Mouse (Mus musculus) stomach, postnatal 0 days (tissue): ENCODE measurements around the gene Glcci1.

Experiments used
- CTCF ChIP-seq: IDR thresholded peaks from 2 replicates; pipeline ENCODE4 v1.5.1; 2016; ENCODE audit warnings: antibody characterized with exemption, low read depth, mild to moderate bottlenecking, moderate library complexity
- EP300 ChIP-seq: optimal IDR thresholded peaks from 2 replicates; pipeline ENCODE3; 2016; ENCODE audit warnings: antibody characterized with exemption

DNA sequence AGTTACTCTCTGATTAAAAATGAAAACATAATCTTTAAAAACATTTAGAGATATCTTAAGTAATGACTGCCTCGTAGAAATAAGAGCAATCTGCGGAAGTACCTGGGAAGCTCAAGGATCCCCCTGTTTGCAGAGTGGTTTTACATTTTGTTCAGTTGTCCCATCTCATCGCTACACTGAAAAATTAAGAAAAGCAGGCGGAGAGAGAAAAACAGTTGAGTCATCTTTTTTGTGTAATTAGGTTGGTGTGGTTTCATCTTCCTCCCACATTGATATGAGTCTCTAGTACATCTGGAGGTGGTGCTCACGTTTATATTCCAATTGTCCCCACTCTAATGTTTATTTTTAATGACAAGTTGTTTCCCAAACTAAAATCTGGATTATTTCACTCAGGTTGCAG lies 15.3 kb downstream of the Glcci1 start:
- no peak for TF ChIP-seq CTCF
- no peak for TF ChIP-seq EP300
